Mouse (Mus musculus) megakaryocyte, embryonic 14.5 days (primary cell): ENCODE data around the gene Tnrc6a.

Source experiments
- FLI1 ChIP-seq: IDR thresholded peaks from 2 replicates; pipeline ENCODE4 v1.6.1; 2012; ENCODE audit warnings: low read length, inconsistent platforms, mixed read lengths
- GATA1 ChIP-seq: IDR thresholded peaks from 3 replicates; pipeline ENCODE4 v1.6.1; 2012; ENCODE audit warnings: mixed read lengths, low read length, inconsistent platforms, borderline replicate concordance

GRCm38 (mm10) chr7:123148935-123149334 is 25.2 kb downstream of the Tnrc6a start:
- no peak for TF ChIP-seq FLI1
- TF ChIP-seq GATA1: no peak
